Mouse (Mus musculus) myocyte (in vitro differentiated cells): ENCODE measurements around the gene Pou2f1.

Experiments
- MYOD1 ChIP-seq, 3 experiments: IDR thresholded peaks; one replicate each; pipeline ENCODE4 v1.6.1; 2011; ENCODE audit warnings: control low read depth in 2 of 3, low read depth in 2 of 3, mild to moderate bottlenecking in 2 of 3, moderate library complexity in 1 of 3; ENCODE audit not compliant: insufficient read length in 2 of 3, control insufficient read depth in 1 of 3
- POLR2A ChIP-seq: IDR thresholded peaks from one replicate; pipeline ENCODE4 v1.6.1; 2011; ENCODE audit warnings: low read depth, mild to moderate bottlenecking, control low read depth, moderate library complexity; ENCODE audit not compliant: insufficient read length
- USF1 ChIP-seq: IDR thresholded peaks from one replicate; pipeline ENCODE4 v1.6.1; 2011; ENCODE audit warnings: low read depth, mild to moderate bottlenecking, control low read depth, moderate library complexity

GRCm38 (mm10) chr1:166038731-166039332 is 36.4 kb upstream of the Pou2f1 start:
- TF ChIP-seq MYOD1 (IDR thresholded peaks at IDR 0.05; ENCODE audit: control insufficient read depth in 1 of 3, insufficient read length in 2 of 3, low read depth in 2 of 3) = no peak
- no peak for TF ChIP-seq USF1
- no peak for TF ChIP-seq POLR2A
